Mouse (Mus musculus): ENCODE results near the gene Boc. TPM values are rescaled to one million over a fixed set of nuclear protein-coding genes. Genes with fewer than 3 reads are reported as not detected.
A peak's percentile ranks its signal among the peaks of the same experiment; 100 is the strongest.

Boc gene
- total RNA-seq, 2 experiments from 2014 or later = 3.7 to 3.8 TPM

GRCm38 (mm10) chr16:44496971-44497464, 61.7 kb downstream of the Boc start:
- intact Hi-C loops (cut with DNase I) = no loop called here

GRCm38 (mm10) chr16:44494441-44495108, 64.1 kb downstream of the Boc start:
- DNase-seq = no peak
- intact Hi-C loops (cut with DNase I) = no loop called here

More at GRCm38 (mm10) chr16:44496971-44497464, 61.7 kb downstream of the Boc start:
- no peak for DNase-seq

- peak in 1 of 2 experiments; percentile 28 for DNase-seq
Measured at GRCm38 (mm10) chr16:44493868-44494267, 64.8 kb downstream of the Boc start.

DNA sequence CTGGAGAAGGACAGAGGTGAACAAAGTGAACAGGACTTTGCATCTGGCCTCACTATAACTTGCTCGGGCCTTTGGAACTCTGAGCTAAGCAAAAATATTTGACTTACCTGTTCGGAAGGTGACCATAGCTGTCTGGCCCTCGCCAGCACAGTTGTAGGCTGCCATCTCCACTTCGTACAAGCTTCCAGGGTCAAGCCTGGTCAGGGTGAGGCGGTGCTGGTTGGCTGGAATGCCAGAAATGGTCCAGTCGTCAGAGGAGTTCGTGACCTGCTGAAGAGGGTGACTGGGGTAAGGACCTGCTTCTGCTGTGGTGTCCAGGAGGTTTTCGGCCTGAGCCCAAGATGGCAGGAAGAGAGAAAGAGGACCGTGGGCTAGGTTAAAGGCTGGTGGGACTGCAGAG, 66.0 kb downstream of the Boc start:
- intact Hi-C loops (cut with DNase I) = no loop called here
- no peak for DNase-seq

More at GRCm38 (mm10) chr16:44493868-44494267, 64.8 kb downstream of the Boc start:
- intact Hi-C loops (cut with DNase I) = no loop called here

DNA sequence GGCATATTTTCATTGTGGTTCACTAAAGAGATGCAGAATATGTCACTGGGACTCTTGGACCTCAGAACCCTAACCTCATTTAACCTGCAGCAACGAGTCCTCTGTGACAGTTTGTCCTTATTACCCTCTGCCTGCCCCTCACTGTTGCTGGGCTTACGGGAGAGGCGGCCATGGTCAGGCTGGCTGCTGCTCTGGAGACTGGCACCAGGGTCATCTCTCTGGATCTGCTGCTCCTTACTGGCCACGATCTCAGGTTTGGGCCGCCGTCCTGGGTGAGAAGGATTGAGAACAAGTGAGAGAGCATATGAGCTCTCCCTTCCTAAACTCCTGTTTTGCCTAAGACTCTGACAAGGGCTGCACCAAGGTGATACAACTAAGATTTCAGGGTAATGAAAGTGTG, 66.5 kb downstream of the Boc start:
- no peak for DNase-seq
- intact Hi-C loops (cut with DNase I) = no loop called here

DNA sequence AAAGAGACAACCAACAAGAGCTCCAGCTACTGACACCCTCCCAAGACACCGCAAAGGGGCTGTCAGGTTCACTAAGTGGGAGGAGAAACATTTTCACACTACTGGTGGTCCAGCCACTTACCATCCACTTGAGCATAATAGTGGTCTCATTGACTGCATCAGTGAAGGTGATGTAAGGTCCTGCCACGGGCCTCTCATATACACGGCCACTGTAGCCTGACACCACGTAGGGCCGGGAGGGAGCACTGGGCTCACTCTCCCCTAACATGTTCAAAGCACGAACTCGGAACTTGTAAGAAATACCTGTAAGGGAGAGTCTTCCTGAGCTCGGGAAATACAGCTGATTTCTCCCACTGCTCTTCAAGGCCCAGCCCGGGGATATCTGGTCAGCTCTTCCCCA, 67.6 kb downstream of the Boc start:
- intact Hi-C loops (cut with DNase I) = no loop called here
- no peak for DNase-seq

GRCm38 (mm10) chr16:44487194-44487593, 71.5 kb downstream of the Boc start:
- DNase-seq = no peak
- intact Hi-C loops (cut with DNase I) = loop anchor here (2.0 to 10.0 kb wide), 3 partner anchors 70 to 218 kb away; partner anchors contain the start of gene Boc

DNA sequence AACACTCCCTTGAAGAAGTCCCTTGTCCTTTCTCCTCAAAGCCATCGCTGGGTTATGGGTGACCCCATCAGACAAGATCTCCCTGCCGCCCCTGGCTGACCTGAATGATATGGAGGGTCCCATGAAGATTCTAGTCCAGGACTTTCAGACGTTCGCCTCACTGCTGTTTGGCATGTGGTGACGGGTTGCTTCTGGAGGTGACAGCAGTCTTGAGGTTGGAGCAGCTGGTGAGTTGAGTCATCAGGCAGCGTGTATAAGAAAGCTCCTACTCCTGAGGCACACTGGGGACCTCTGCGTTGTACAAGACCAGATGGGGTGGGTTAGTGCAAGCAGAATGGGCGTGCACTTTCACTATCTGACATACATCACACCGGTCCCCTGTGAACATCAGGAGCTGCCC, 72.1 kb downstream of the Boc start:
- intact Hi-C loops (cut with DNase I) = loop anchor here (2.0 to 10.0 kb wide), 3 partner anchors 71 to 218 kb away; partner anchors contain the start of gene Boc
- DNase-seq = no peak

DNA sequence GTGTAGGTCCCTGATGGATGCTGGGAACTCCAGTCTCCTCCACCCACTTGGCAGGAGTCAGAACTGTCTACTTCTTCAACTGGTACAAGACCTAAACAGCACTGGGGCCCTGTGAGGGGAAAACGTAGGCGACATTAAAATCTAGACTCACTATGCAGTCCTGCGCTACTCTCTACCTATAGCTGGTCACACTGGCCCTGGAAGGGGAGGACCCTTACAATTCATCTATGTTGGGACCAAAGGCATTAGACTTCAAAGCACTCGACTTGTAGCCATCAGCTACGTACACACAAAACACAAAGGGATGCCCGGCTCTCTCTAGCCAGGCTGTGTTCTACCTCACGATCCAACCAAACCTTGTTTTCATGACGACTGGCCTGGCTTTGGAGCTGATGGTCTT, 73.0 kb downstream of the Boc start:
- no peak for DNase-seq
- intact Hi-C loops (cut with DNase I) = loop anchor here (2.0 to 10.0 kb wide), 3 partner anchors 72 to 219 kb away; partner anchors contain the start of gene Boc

- DNase-seq = no peak
- intact Hi-C loops (cut with DNase I) = loop anchor here (5.0 to 10.0 kb wide), 2 partner anchors 72 to 220 kb away; partner anchors contain the start of gene Boc
Measured at GRCm38 (mm10) chr16:44484831-44485230, 73.9 kb downstream of the Boc start.

DNA sequence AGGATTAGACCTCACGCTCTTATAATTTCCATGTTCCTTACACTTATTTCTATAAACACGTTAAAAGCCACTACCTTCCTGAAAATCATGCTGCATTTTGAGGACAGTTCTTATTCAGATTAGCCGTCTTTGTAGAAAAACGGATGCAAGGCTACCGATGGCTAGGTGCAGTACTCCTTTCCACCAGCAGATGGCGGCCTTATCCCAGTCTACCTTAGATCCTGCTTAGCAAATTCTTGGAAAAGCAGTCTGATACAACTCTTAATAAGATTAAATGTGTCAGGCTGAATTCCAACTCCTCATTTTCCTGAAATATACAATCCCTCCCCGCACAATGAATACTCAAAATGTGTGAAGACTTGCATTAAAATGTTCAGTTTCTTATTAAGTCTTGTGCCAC, 74.6 kb downstream of the Boc start:
- DNase-seq = peak; percentile 72 to 81
- intact Hi-C loops (cut with DNase I) = loop anchor here (10.0 kb wide), 1 partner anchor 221 kb away; no protein-coding TSS in a partner anchor

DNA sequence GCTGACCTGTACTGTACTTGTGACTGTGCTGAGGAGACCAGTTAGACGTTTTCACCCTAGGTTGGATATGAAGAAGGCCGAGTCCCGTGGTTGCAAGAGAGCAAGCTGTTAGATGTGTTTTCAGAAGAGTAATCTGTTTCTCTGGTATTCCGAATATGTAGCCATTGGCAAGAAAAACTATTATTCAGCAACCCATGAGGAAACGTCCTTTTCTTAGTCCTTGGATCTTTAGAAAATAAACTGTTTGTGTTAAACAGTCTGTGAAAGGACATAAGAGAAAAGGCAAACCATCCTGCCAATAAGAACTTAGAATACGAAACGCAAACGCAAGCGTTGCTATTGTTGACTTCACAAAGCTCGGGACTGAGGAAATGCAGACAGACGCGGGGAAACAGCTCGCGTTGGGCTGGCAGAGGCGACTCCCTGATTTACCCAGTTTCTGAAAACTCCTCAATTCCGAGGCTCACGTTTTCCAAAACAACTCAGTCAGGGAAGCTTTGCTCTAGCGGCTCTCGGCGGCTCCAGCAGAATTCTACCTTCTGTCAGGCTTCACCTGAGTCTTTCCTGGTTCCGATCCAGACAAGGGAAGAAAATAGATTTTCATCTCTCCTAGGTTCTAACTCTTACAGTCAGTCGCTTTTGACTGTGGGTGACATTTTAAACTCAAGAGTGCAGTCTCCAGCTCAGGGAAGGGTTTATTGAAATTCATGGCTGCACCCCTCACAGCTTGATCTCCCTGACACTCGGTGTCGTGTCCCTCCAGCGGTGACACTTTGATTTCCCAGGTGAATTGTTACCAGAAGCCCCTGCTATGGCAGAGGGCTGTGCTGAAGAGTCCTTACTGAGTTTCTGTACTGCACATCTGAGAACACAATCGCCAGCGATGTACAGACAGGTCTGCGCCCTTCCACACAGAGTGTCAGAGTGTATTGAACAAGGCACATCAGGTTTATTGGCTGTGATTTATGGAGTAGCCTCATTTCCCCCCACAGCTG, 76.8 kb downstream of the Boc start:
- intact Hi-C loops (cut with DNase I) = loop anchor here (10.0 kb wide), 1 partner anchor 223 kb away; no protein-coding TSS in a partner anchor

DNA sequence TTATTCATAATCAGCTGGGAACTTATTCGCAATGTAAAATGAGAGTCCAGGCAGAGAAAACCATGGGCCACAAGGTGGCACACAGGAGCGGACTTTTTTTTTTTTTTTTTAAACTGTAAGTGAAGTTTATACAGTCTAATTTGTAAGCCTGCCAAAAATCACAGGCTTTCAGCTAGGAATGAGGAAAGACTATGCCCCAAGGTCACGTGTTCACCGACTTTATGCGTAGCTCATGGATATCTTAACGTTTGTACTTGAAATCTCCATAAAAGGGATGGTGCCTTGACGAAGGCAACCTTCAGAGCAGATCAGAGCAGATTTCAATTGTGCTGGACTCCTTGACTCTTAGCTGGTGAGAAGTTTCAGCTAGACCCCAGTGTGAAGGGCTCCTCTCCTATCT, 78.1 kb downstream of the Boc start:
- no peak for DNase-seq
- intact Hi-C loops (cut with DNase I) = loop anchor here (10.0 kb wide), 1 partner anchor 224 kb away; no protein-coding TSS in a partner anchor

More for the DNA sequence above, 76.8 kb downstream of the Boc start:
- DNase-seq = no peak

GRCm38 (mm10) chr16:44479852-44480251, 78.8 kb downstream of the Boc start:
- intact Hi-C loops (cut with DNase I) = loop anchor here (10.0 kb wide), 1 partner anchor 225 kb away; no protein-coding TSS in a partner anchor
- DNase-seq = no peak

DNA sequence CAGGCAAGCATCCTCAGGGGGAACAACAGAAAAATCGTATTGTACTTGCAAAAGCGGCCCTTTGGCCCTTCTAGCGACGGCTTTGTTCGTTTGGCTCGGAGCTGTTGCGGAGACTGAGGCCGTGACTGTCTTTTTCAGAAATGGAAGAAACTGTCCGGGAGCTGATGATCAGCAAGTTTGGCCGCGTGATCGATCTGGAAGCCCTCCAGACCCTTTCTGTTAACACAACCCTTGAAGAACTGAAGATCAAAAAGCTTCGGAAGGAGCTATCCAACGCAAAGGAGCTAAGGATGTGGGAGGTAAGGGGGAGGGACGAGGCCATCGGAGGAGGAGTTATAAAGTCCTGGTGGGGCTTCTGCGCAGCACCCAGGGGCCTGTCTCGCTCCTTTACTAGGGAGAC, 79.9 kb downstream of the Boc start:
- DNase-seq = no peak
- intact Hi-C loops (cut with DNase I) = no loop called here

DNA sequence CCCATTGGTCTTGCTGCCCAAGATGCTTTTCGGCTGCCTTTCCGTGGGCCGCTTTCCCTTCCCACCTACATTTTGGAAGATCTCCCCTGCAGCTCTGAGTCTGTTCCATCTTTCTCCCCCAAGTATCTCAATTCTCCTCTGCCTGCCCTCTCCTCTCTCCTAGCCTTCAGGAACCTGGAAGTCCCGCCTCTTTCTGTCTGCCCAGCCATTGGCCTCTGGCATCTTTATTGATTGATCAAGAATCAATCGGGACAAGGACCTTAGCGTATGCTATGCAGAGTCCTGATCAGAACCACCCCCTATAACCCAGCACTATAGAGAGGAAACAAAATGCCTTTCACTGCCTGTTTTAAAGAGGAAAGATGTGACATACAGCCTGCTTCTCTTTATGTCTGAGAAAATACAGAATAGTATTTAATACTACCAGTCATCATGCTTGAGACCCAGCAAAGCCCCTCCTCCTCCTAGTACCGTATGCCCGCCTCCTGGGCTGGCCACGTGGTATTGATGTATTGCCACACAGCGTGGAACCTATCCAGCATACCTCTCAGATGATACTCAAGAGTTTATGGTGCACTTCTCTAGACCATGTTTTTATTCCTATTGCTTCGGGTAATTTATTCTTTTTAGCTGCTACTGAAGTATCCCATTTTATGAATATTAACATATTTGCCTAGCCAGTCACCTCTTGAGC, 82.9 kb downstream of the Boc start:
- intact Hi-C loops (cut with DNase I) = no loop called here
- DNase-seq = no peak

GRCm38 (mm10) chr16:44475281-44475680, 83.4 kb downstream of the Boc start:
- intact Hi-C loops (cut with DNase I) = no loop called here
- no peak for DNase-seq

GRCm38 (mm10) chr16:44460922-44461321, 97.8 kb downstream of the Boc start:
- no peak for DNase-seq

DNA sequence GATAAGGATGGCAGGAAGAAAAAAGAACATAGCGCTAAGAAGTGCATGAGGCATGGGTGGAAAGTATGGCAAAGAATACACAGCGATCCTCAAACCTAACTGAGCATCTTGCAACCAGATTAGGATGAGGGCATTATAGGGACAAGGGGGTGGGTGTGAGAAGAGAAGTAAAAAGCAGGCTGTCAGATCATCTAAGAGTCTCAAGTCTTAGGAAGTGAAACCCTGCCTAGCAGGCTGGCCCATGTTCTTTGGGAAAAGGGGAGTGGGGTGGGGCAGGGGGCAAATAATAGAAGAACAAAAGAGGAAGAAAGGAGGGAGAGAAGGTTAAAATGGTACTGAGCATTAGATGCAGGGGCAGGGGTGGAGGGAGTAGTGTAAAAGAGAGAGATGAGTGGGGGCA, 99.9 kb downstream of the Boc start:
- intact Hi-C loops (cut with DNase I) = no loop called here
- no peak for DNase-seq

More at GRCm38 (mm10) chr16:44460922-44461321, 97.8 kb downstream of the Boc start:
- intact Hi-C loops (cut with DNase I) = no loop called here

DNA sequence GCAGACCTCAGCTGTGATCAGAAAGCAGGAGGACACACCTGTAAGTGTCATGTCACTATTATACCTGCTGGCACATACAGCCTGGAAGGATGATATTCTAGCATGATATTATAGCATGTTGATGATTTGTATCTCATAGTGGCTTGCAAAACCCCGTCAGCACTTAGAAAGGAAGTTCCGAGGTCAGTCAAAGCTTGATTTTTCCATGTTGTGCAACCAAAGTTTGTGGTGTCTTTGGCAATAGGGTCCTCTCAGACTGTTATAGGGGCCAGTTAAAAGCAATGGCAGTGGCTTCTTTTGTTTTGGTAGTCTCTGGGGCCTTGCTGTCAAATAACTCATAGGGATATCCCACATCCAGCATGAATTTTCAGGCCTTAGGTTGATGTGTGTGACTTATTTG, 100.8 kb downstream of the Boc start:
- intact Hi-C loops (cut with DNase I) = no loop called here
- no peak for DNase-seq
